Mouse (Mus musculus): ENCODE results near the gene Eif4g3. TPM values are rescaled to one million over a fixed set of nuclear protein-coding genes. Genes with fewer than 3 reads are reported as not detected.
A peak's percentile ranks its signal among the peaks of the same experiment; 100 is the strongest.

Eif4g3 gene
- polyA plus RNA-seq, 1 experiment from 2014 or later, result 60.5 TPM

DNA sequence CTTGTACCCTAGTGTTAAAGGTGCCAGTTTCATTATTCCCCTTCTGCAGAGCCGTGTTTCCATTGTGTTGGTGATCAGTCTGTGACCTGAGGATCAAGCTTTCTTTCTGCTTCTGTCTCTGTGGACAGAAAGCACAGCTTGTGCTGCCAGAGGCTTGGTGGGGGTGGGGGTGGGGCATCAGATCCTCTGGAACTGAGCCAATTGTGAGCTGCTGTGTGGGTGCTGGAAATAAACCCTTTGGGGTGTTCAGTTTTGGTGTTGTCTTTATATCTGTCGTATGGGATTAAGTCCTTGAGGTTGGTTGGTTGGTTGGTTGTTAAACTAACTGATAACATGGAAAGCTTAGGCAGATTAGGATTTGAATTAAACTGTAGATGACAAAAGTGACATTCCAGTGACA, 171.0 kb downstream of the Eif4g3 start:
- no peak overlapping the region for H3K4me3 ChIP-seq (replicated peaks)
- H3K27ac ChIP-seq, result peak overlapping the region; percentile 74
- no peaks in the 10 kb centered on the region for H3K9me3 ChIP-seq
- no peak overlapping the region for H3K9ac ChIP-seq
- H3K36me3 ChIP-seq (replicated peaks), result peaks cover 74% of the 10 kb centered on the region
- 24% methylated on average over 2 of the region's 2 CpGs for whole genome bisulfite sequencing
- H3K27me3 ChIP-seq, result no peaks in the 10 kb centered on the region
- ATAC-seq (ENCODE audit: low FRiP score), result no peak
- H3K4me2 ChIP-seq, result no peak overlapping the region
- H3K4me1 ChIP-seq, result peaks cover 16% of the 10 kb centered on the region

DNA sequence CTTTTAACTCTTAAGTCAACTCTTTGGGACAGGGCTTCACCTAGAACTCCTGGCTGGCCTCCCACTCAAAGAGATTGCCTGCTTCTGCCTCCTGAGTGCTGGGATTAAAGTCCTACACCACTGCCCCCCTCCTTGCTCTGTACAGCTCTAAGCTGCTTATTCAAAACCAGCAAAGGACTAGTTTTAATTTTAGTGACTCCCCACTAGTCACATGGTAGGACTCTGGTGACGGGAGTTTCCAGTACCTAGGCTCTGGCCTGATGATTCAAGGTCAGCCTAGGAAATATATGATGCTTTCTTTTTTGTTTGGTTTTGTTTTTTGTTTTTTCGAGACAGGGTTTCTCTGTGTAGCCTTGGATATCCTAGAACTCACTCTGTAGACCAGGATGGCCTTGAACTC, 172.0 kb downstream of the Eif4g3 start:
- ATAC-seq (ENCODE audit: low FRiP score), result no peak
- no peak overlapping the region for H3K4me3 ChIP-seq (replicated peaks)
- no peaks in the 10 kb centered on the region for H3K27me3 ChIP-seq
- H3K4me2 ChIP-seq, result no peak overlapping the region
- 98% methylated on average over 2 of the region's 2 CpGs for WGBS
- H3K27ac ChIP-seq, result 0 out of 2 replicates have a peak overlapping the region, but pooled peaks have one; percentile 74
- no peak overlapping the region for H3K9ac ChIP-seq
- no peaks in the 10 kb centered on the region for H3K9me3 ChIP-seq
- peaks cover 79% of the 10 kb centered on the region for H3K36me3 ChIP-seq (replicated peaks)
- H3K4me1 ChIP-seq, result peaks cover 16% of the 10 kb centered on the region

DNA sequence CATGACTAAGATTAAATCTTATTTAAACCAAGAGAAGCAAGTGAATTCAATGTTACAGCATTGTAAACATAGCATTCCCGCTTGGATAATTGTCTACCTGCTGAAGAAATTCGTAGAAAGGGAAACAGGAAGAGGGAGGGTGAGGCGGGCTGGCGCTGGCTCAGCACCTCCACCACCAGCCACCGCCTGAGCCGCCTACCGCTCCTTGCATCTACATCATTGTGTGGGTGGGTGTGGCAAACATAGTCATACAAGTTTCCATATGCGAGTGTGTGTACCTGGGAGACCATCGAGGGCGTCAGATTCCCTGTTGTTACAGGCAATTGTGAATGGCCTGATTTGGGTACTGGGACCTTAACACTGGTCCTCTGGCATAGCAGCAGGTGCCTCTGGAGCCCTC, 173.7 kb downstream of the Eif4g3 start:
- Histone ChIP-seq H3K4me2 (no peak overlapping the region), H3K36me3 (replicated peaks) (peaks cover 81% of the 10 kb centered on the region), H3K27me3 (no peaks in the 10 kb centered on the region), H3K27ac (no peak overlapping the region), H3K9ac (no peak overlapping the region), H3K9me3 (no peaks in the 10 kb centered on the region), H3K4me1 (peaks cover 16% of the 10 kb centered on the region), H3K4me3 (replicated peaks) (no peak overlapping the region)
- no peak for ATAC-seq (ENCODE audit: low FRiP score)
- WGBS, result 93% methylated on average over 10 of the region's 10 CpGs

DNA sequence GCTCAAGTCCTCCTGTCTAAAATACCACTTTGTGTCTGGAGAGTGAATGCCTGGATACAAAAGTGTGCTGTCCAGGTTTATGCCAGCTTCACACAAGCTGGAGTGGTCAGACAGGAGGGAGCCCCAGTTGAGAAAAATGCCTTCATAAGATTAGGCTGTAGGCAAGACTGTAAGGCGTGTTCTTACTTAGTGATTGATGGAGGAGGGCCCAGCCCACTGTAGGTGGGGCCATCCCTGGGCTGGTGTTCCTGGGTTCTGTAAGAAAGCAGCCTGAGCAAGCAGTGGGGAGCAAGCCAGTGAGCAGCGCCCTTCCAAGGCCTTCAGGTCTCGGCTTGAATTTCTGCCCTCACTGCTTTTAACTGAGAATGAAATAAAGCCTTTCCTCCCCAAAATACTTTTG, 175.3 kb downstream of the Eif4g3 start:
- H3K36me3 ChIP-seq (replicated peaks), result peaks cover 92% of the 10 kb centered on the region

DNA sequence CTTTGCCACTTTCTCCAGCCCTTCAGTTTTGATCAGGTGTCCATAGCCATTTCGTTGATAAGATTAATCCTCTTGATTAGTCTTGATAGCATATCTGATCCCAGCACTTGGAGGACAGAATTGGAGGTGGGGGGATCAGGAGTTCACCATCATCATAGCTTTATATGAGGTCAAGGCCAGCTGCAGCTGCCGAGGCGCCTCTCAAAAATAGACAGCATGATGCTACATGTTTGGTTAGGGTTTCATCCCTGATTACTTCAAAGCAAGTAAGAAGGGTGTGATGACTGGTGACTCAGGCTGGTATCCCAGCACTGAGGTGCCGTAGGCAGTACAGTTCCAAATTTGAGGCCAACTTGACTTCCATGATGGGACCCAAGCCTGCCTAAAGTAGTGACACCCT, 176.6 kb downstream of the Eif4g3 start:
- no peaks in the 10 kb centered on the region for H3K9me3 ChIP-seq
- WGBS, result 94% methylated on average over 4 of the region's 4 CpGs
- H3K4me1 ChIP-seq, result no peaks in the 10 kb centered on the region
- H3K4me3 ChIP-seq (replicated peaks), result no peak overlapping the region
- peaks cover 97% of the 10 kb centered on the region for H3K36me3 ChIP-seq (replicated peaks)
- ATAC-seq (ENCODE audit: low FRiP score), result no peak
- no peak overlapping the region for H3K4me2 ChIP-seq
- no peaks in the 10 kb centered on the region for H3K27me3 ChIP-seq
- H3K27ac ChIP-seq, result no peak overlapping the region
- no peak overlapping the region for H3K9ac ChIP-seq

More for the DNA sequence above, 175.3 kb downstream of the Eif4g3 start:
- Histone ChIP-seq H3K9ac (no peak overlapping the region), H3K27me3 (no peaks in the 10 kb centered on the region), H3K4me1 (peaks cover 13% of the 10 kb centered on the region), H3K27ac (no peak overlapping the region), H3K9me3 (no peaks in the 10 kb centered on the region), H3K4me2 (no peak overlapping the region), H3K4me3 (replicated peaks) (no peak overlapping the region)
- ATAC-seq (ENCODE audit: low FRiP score), result no peak
- 85% methylated on average over 3 of the region's 3 CpGs for WGBS

DNA sequence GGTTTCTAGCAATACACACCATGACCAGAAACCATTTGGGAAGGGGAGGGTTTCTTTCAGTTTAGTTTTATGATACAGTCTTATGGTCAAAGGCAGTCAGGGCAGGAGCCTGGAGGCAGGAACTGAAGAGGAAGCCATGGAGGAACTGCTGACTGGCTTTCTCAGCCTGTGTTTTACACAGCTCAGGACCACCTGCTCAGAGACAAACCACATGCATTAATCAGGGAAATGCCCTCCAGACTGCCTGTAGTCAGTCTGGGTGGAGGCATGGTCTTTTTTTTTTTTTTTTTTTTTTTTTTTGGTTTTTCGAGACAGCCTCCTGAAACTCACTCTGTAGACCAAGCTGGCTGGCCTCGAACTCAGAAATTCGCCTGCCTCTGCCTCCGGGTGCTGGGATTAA, 179.9 kb downstream of the Eif4g3 start:
- 100% methylated on average over 4 of the region's 4 CpGs for WGBS
- H3K36me3 ChIP-seq (replicated peaks), result peaks cover 99% of the 10 kb centered on the region
- no peaks in the 10 kb centered on the region for H3K4me1 ChIP-seq
- H3K4me3 ChIP-seq (replicated peaks), result no peak overlapping the region
- H3K9ac ChIP-seq, result no peak overlapping the region
- no peaks in the 10 kb centered on the region for H3K27me3 ChIP-seq
- H3K9me3 ChIP-seq, result no peaks in the 10 kb centered on the region
- ATAC-seq (ENCODE audit: low FRiP score), result no peak
- no peak overlapping the region for H3K4me2 ChIP-seq
- no peak overlapping the region for H3K27ac ChIP-seq

DNA sequence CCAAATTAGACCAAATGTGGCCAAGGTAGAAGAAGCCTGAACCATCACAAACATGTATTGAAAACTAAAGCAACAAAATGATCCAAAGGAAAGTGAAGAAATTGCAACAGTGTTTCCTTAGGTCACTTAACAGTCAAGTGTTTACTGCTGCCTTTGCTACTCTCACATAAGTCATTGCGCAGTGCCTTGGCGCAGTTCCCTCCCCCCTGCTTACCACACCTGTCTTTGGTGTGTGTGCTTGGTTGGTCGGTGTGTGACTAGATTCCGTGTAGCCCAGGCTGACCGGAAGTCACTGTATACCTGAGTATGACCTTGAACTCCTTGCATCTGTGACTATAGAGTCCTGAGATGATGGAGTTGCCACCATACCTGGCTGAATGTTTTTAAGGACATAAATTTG, 186.6 kb downstream of the Eif4g3 start:
- Histone ChIP-seq H3K27ac (no peak overlapping the region), H3K36me3 (replicated peaks) (peaks cover 95% of the 10 kb centered on the region), H3K4me2 (no peak overlapping the region), H3K4me3 (replicated peaks) (no peak overlapping the region), H3K9ac (no peak overlapping the region), H3K27me3 (no peaks in the 10 kb centered on the region), H3K4me1 (no peaks in the 10 kb centered on the region), H3K9me3 (no peaks in the 10 kb centered on the region)
- no peak for ATAC-seq (ENCODE audit: low FRiP score)
- 94% methylated on average over 5 of the region's 5 CpGs for WGBS

DNA sequence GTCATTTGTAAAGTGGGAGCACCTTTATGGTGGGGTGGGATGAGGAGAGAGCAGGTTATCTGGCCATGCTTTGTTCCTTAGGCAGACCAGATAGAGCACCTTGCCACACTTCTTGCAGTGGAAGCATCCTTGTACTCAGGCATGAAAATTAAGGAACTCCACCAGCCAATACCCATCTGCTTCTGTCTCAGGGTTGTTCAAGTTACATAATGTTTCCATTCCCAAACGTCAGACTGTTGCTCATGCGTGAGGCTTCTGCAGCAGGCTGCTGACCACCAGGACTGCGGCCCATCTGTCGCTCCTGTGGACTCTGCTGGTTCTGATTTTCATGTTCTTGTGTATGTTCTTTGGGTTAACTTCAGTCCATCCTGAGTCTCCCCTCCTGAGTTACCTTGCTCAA, 187.9 kb downstream of the Eif4g3 start:
- no peaks in the 10 kb centered on the region for H3K4me1 ChIP-seq
- no peak overlapping the region for H3K4me2 ChIP-seq
- no peak overlapping the region for H3K27ac ChIP-seq
- peaks cover 95% of the 10 kb centered on the region for H3K36me3 ChIP-seq (replicated peaks)
- H3K9me3 ChIP-seq, result no peaks in the 10 kb centered on the region
- ATAC-seq (ENCODE audit: low FRiP score), result no peak
- H3K4me3 ChIP-seq (replicated peaks), result no peak overlapping the region
- 92% methylated on average over 4 of the region's 4 CpGs for WGBS
- no peaks in the 10 kb centered on the region for H3K27me3 ChIP-seq
- H3K9ac ChIP-seq, result no peak overlapping the region

DNA sequence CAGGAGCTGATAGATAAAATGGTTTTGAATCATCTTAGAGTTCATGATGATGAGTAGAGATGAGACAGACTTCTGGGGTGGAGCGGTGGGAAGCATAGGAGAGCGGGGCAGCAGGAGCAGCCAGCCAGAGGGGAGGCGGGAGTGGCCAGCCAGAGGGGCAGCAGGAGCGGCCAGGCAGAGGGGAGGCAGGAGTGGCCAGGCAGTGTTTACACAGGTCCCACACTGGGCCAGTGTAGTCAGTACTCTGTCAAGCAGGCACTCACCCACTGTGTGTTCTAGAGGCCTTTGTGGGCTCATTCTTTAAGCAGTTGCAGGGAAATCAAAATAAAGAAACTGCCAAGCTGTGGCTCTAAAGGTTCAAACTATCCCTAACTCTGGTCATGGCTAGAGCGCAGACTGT, 191.2 kb downstream of the Eif4g3 start:
- WGBS, result 96% methylated on average over 4 of the region's 5 CpGs
- Histone ChIP-seq H3K4me1 (no peaks in the 10 kb centered on the region), H3K9me3 (no peaks in the 10 kb centered on the region), H3K36me3 (replicated peaks) (peaks cover 94% of the 10 kb centered on the region), H3K27ac (no peak overlapping the region), H3K4me3 (replicated peaks) (no peak overlapping the region), H3K27me3 (no peaks in the 10 kb centered on the region), H3K4me2 (no peak overlapping the region), H3K9ac (no peak overlapping the region)
- ATAC-seq (ENCODE audit: low FRiP score), result no peak

DNA sequence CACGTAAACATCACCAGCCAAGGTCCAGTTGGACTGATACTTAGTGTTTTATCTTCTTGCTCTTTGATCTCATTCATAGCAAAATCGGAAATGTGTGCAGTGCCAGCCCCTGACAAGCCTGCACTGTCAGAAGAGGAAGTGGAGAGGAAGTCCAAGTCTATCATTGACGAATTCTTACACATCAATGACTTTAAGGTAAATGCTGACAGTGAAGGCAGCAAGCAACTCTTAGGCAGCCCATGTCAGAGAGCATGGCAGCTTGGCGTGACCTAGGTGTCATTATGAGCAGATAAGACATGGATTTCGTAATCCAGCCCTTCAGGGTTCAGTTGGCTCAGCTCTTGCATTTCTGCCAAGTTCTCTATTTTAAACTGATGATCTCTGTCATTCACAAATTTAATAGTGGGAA, 191.8 kb downstream of the Eif4g3 start:
- WGBS, result 92% methylated on average over 5 of the region's 5 CpGs
- Histone ChIP-seq H3K9ac (no peak overlapping the region), H3K4me2 (no peak overlapping the region), H3K4me3 (replicated peaks) (no peak overlapping the region), H3K36me3 (replicated peaks) (peaks cover 95% of the 10 kb centered on the region), H3K4me1 (no peaks in the 10 kb centered on the region), H3K9me3 (no peaks in the 10 kb centered on the region), H3K27ac (no peak overlapping the region), H3K27me3 (no peaks in the 10 kb centered on the region)
- ATAC-seq (ENCODE audit: low FRiP score), result no peak

DNA sequence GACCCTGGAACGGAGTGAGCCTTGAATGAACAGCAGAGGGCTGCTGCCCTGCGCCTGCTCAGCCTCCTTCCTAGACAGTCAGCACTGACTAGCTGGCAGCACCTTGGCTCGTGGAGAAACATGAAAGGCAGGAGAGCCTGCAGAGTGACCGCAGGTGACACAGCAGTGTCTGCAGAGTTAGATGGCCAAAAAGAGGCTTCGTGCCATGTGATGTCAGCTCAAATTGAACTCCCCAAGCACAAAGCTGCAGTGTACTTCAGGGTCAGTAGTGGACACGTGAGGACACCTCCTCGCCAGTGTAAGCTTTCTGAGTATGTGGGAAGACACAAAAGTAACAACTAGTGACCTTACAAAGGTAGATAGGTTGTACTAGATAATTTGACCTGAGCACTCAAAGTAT, 193.1 kb downstream of the Eif4g3 start:
- Histone ChIP-seq H3K9ac (no peak overlapping the region), H3K4me2 (no peak overlapping the region), H3K4me3 (replicated peaks) (no peak overlapping the region), H3K27ac (no peak overlapping the region), H3K27me3 (no peaks in the 10 kb centered on the region), H3K36me3 (replicated peaks) (peaks cover 94% of the 10 kb centered on the region), H3K9me3 (no peaks in the 10 kb centered on the region), H3K4me1 (no peaks in the 10 kb centered on the region)
- 94% methylated on average over 7 of the region's 7 CpGs for WGBS
- no peak for ATAC-seq (ENCODE audit: low FRiP score)

DNA sequence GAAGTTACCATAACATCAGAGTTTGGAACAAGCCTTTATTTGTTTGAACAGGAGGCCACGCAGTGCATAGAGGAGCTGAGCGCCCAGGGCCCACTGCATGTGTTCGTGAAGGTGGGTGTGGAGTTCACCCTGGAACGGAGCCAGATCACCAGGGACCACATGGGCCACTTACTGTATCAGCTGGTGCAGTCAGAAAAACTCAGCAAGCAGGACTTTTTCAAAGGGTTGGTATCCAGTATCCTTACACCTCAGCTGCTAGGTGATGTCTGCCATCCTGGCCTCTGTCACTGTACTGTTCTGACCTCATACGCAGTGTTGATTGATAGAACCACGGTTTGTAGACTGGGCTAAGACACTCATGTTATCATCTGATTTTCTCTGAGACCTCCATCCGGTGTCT, 195.2 kb downstream of the Eif4g3 start:
- 92% methylated on average over 7 of the region's 7 CpGs for WGBS
- Histone ChIP-seq H3K9ac (no peak overlapping the region), H3K36me3 (replicated peaks) (peaks cover 96% of the 10 kb centered on the region), H3K4me3 (replicated peaks) (no peak overlapping the region), H3K4me1 (no peaks in the 10 kb centered on the region), H3K4me2 (no peak overlapping the region), H3K9me3 (no peaks in the 10 kb centered on the region), H3K27me3 (no peaks in the 10 kb centered on the region), H3K27ac (no peak overlapping the region)
- ATAC-seq (ENCODE audit: low FRiP score), result no peak

DNA sequence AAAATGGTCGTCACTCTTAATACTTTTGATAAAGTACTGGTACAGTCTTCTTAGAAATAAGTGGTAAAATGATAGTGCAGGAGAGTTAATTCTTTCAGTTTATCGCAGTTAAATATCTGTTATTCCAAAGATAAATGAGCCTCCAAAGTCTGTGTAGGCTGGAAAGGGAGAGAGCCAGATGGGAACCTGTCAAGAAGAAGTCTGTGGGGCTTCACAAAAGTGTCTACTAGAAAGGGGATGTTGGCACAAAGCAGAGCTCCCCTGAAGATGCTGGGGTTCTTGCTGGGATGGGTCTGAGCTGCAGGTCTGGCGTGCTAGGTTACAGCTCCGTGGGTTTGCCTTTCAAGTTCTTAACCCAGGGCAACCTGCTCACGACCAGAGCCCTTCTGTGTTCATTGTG, 199.7 kb downstream of the Eif4g3 start:
- no peak for ATAC-seq (ENCODE audit: low FRiP score)
- H3K9ac ChIP-seq, result no peak overlapping the region
- H3K4me2 ChIP-seq, result no peak overlapping the region
- H3K4me3 ChIP-seq (replicated peaks), result no peak overlapping the region
- 83% methylated on average over 5 of the region's 5 CpGs for WGBS
- no peaks in the 10 kb centered on the region for H3K27me3 ChIP-seq
- peaks cover 95% of the 10 kb centered on the region for H3K36me3 ChIP-seq (replicated peaks)
- H3K9me3 ChIP-seq, result no peaks in the 10 kb centered on the region
- no peaks in the 10 kb centered on the region for H3K4me1 ChIP-seq
- H3K27ac ChIP-seq, result no peak overlapping the region

DNA sequence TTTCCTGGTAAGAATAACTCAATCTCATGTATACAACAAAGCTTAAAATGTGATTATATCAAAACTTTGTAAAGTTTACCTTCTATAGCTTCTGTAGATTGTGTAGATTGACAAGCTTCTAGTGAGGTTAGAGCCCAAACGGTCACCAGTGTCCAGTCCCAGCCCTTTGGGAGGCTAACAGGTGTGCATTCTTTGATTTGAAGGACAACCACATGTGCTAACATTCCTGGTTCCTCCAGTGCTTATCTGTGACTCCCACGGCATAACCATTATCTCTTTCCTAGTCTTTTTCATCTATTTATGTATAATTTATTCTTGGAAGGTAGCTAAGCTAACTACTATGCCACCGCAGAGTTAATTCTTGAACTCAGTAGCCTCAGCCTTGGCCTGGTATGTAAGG, 207.9 kb downstream of the Eif4g3 start:
- H3K4me3 ChIP-seq (replicated peaks), result no peak overlapping the region
- no peak for ATAC-seq (ENCODE audit: low FRiP score)
- no peak overlapping the region for H3K27ac ChIP-seq
- H3K36me3 ChIP-seq (replicated peaks), result peaks cover 92% of the 10 kb centered on the region
- H3K9me3 ChIP-seq, result no peaks in the 10 kb centered on the region
- no peaks in the 10 kb centered on the region for H3K4me1 ChIP-seq
- H3K4me2 ChIP-seq, result no peak overlapping the region
- H3K9ac ChIP-seq, result no peak overlapping the region
- WGBS, result 90% methylated on average over 3 of the region's 3 CpGs
- no peaks in the 10 kb centered on the region for H3K27me3 ChIP-seq
